Comparison of ENCODE assay signal across 19 mouse cellular contexts in genomic region chr13:94443411-94443810, GRCm38 (mm10).
DNase-seq lines count a peak whose midpoint lies in the region; ATAC-seq and TF ChIP-seq lines count a peak whose summit lies in the region.
"Had no signal": no experiment of that assay in that cellular context is flagged by ENCODE, and none has a peak within 500 bp of the region (broad histone marks: within the 10 kb centered on the region; RNA-seq: fewer than 3 reads in every experiment).

No protein-coding gene starts in this region.

- H3K27ac ChIP-seq in ES-Bruce4 (ENCODE audit: insufficient read depth, low read length): peak overlapping the region; percentile 91
- no peak overlapping the region for H3K27ac ChIP-seq in neural tube, embryonic 15.5 days (replicated peaks)
- H3K27ac ChIP-seq in midbrain, postnatal 0 days (ENCODE audit: low read depth, low read length): no peak overlapping the region
- H3K27ac ChIP-seq: embryonic facial prominence, embryonic 10.5 days; forebrain, embryonic 13.5 days; hindbrain, embryonic 12.5 days had no signal

- WGBS in neural tube, embryonic 15.5 days: 78% methylated on average over 3 of the region's 3 CpGs
- WGBS in midbrain, postnatal 0 days: 88% methylated on average over 3 of the region's 3 CpGs

- H3K4me2 ChIP-seq in neural tube, embryonic 15.5 days: no peak overlapping the region
- H3K4me2 ChIP-seq in midbrain, postnatal 0 days (ENCODE audit: low read depth, low read length, poor library complexity, severe bottlenecking): no peak overlapping the region
- H3K4me2 ChIP-seq: forebrain, embryonic 13.5 days; hindbrain, embryonic 12.5 days had no signal

- no peaks in the 10 kb centered on the region for H3K9me3 ChIP-seq in ES-Bruce4 (replicated peaks; ENCODE audit: control insufficient read depth, insufficient read depth, low read length, poor library complexity, severe bottlenecking)
- H3K9me3 ChIP-seq in neural tube, embryonic 15.5 days (replicated peaks): no peaks in the 10 kb centered on the region
- H3K9me3 ChIP-seq in midbrain, postnatal 0 days (ENCODE audit: low read length): no peaks in the 10 kb centered on the region
- H3K9me3 ChIP-seq: embryonic facial prominence, embryonic 10.5 days; forebrain, embryonic 13.5 days; hindbrain, embryonic 12.5 days had no signal

- H3K36me3 ChIP-seq in ES-Bruce4 (ENCODE audit: control insufficient read depth, insufficient read depth, low read length, poor library complexity, severe bottlenecking): no peaks in the 10 kb centered on the region
- H3K36me3 ChIP-seq in neural tube, embryonic 15.5 days: peaks cover 12% of the 10 kb centered on the region
- H3K36me3 ChIP-seq in midbrain, postnatal 0 days (ENCODE audit: insufficient read depth, low read length): 0 out of 2 replicates have a peak, but pooled peaks cover 7% of the 10 kb centered on the region

- DNase-seq in 416B (ENCODE audit: low read depth) (peak; percentile 62), ZHBTc4 (ENCODE audit: low read depth, low spot score) (peak; percentile 76)
- DNase-seq in midbrain, postnatal 0 days (ENCODE audit: low spot score): no peak
- no peak for DNase-seq in adrenal gland, adult 8-10 months
- DNase-seq: adrenal gland, postnatal 14 days; cerebellum, adult 18-20 months; cerebellum, postnatal 10 days; forebrain, postnatal 0 days; gastrocnemius, postnatal 36 days; heart, postnatal 10 days; heart, postnatal 4 days had no signal

- H3K4me3 ChIP-seq in ES-Bruce4 (ENCODE audit: low read depth, low read length): no peak overlapping the region
- H3K4me3 ChIP-seq in neural tube, embryonic 15.5 days (replicated peaks): no peak overlapping the region
- H3K4me3 ChIP-seq in midbrain, postnatal 0 days (ENCODE audit: low read depth, low read length): no peak overlapping the region
- H3K4me3 ChIP-seq: embryonic facial prominence, embryonic 10.5 days; forebrain, embryonic 13.5 days; hindbrain, embryonic 12.5 days had no signal

- peak; percentile 40; the same call in 1 of the 2 replicates for ATAC-seq in megakaryocyte, adult 5-6 weeks (ENCODE audit: poor library complexity, severe bottlenecking)
- ATAC-seq in neural tube, embryonic 15.5 days (ENCODE audit: low FRiP score): no peak
- ATAC-seq in midbrain, postnatal 0 days (ENCODE audit: low FRiP score): no peak
- ATAC-seq in cerebellum, adult (ENCODE audit: insufficient number of reproducible peaks, low FRiP score, low TSS enrichment): no peak
- ATAC-seq: forebrain, embryonic 13.5 days; forebrain, postnatal 0 days; hindbrain, embryonic 16.5 days had no signal

- H3K9ac ChIP-seq in ES-Bruce4 (ENCODE audit: low read depth, poor library complexity, severe bottlenecking): no peak overlapping the region
- no peak overlapping the region for H3K9ac ChIP-seq in neural tube, embryonic 15.5 days (replicated peaks)
- no peak overlapping the region for H3K9ac ChIP-seq in midbrain, postnatal 0 days (replicated peaks; ENCODE audit: low read length, poor library complexity, severe bottlenecking)
- H3K9ac ChIP-seq: forebrain, embryonic 13.5 days; forebrain, postnatal 0 days; hindbrain, embryonic 12.5 days had no signal

- no peaks in the 10 kb centered on the region for H3K27me3 ChIP-seq in ES-Bruce4 (ENCODE audit: control insufficient read depth, insufficient read depth, low read length, poor library complexity, severe bottlenecking)
- no peaks in the 10 kb centered on the region for H3K27me3 ChIP-seq in neural tube, embryonic 15.5 days (replicated peaks)
- no peaks in the 10 kb centered on the region for H3K27me3 ChIP-seq in midbrain, postnatal 0 days (ENCODE audit: insufficient read depth, low read length)
- H3K27me3 ChIP-seq: forebrain, embryonic 13.5 days; hindbrain, embryonic 12.5 days had no signal

- TF ChIP-seq POLR2A in ES-Bruce4 (IDR thresholded peaks at IDR 0.05; ENCODE audit: insufficient read depth, low read length): no peak

- no peak for TF ChIP-seq CTCF in ES-Bruce4 (IDR thresholded peaks at IDR 0.05; ENCODE audit: low read depth, low read length)
- TF ChIP-seq CTCF in midbrain, postnatal 0 days (IDR thresholded peaks at IDR 0.05): no peak

- H3K4me1 ChIP-seq in ES-Bruce4 (ENCODE audit: control insufficient read depth, insufficient read depth, low read length): peaks cover 9% of the 10 kb centered on the region
- H3K4me1 ChIP-seq in neural tube, embryonic 15.5 days: no peaks in the 10 kb centered on the region; the same call in 1 of the 2 replicates
- no peaks in the 10 kb centered on the region for H3K4me1 ChIP-seq in midbrain, postnatal 0 days (ENCODE audit: insufficient read depth, low read length)
- H3K4me1 ChIP-seq: forebrain, embryonic 13.5 days; hindbrain, embryonic 12.5 days had no signal

- TF ChIP-seq EP300 in ES-Bruce4 (IDR thresholded peaks at IDR 0.05; ENCODE audit: insufficient read depth, low read depth, low read length): 0 out of 2 replicates have a peak, but pooled peaks have one; percentile 65

Comparison
In these comparisons a context has a peak if more than half of its experiments do, and no peak if none do; other contexts are left out.
1. DNase-seq: peak in 416B (single experiment) and ZHBTc4 (single experiment); none in midbrain, postnatal 0 days (single experiment) and adrenal gland, adult 8-10 months (single experiment).